Mouse (Mus musculus): ENCODE data around the gene Lypd5. TPM values are rescaled to one million over a fixed set of nuclear protein-coding genes. Genes with fewer than 3 reads are reported as not detected.
A peak's percentile ranks its signal among the peaks of the same experiment; 100 is the strongest.

The Lypd5 gene
- polyA plus RNA-seq, 1 experiment from 2014 or later = 201 TPM

- Histone ChIP-seq H3K4me2 (replicated peaks; ENCODE audit: low read depth) (no peak overlapping the region), H3K4me1 (replicated peaks; ENCODE audit: control insufficient read depth, insufficient read depth) (no peaks in the 10 kb centered on the region), H3K9me3 (ENCODE audit: control insufficient read depth, low read length) (no peaks in the 10 kb centered on the region), H3K36me3 (ENCODE audit: control insufficient read depth, insufficient read depth, low read length) (no peaks in the 10 kb centered on the region), H3K4me3 (ENCODE audit: low read depth, low read length) (no peak overlapping the region), H3K9ac (ENCODE audit: low read length) (no peak overlapping the region), H3K27me3 (ENCODE audit: control insufficient read depth, insufficient read depth, low read length) (no peaks in the 10 kb centered on the region), H3K27ac (replicated peaks) (no peak overlapping the region)
- WGBS = 28% methylated on average over 6 of the region's 7 CpGs
- ATAC-seq (ENCODE audit: low FRiP score, low TSS enrichment) (no peak), DNase-seq (ENCODE audit: low spot score) (peak; percentile 59)
- TF ChIP-seq CTCF (IDR thresholded peaks at IDR 0.05; ENCODE audit: low read depth) (peak; percentile 70), EP300 (optimal IDR thresholded peaks at IDR 0.05) (no peak)
These were observed 14.2 kb downstream of the Lypd5 start for GRCm38 (mm10) chr7:24363228-24363627.

GRCm38 (mm10) chr7:24364827-24365226 is 15.8 kb downstream of the Lypd5 start:
- H3K4me2 ChIP-seq (replicated peaks; ENCODE audit: low read depth) = no peak overlapping the region
- peak; percentile 66 for ATAC-seq (ENCODE audit: low FRiP score, low TSS enrichment)
- no peaks in the 10 kb centered on the region for H3K27me3 ChIP-seq (ENCODE audit: control insufficient read depth, insufficient read depth, low read length)
- H3K9ac ChIP-seq (ENCODE audit: low read length) = no peak overlapping the region
- 18% methylated on average over 10 of the region's 10 CpGs for WGBS
- no peaks in the 10 kb centered on the region for H3K36me3 ChIP-seq (ENCODE audit: control insufficient read depth, insufficient read depth, low read length)
- DNase-seq (ENCODE audit: low spot score) = peak; percentile 87
- H3K9me3 ChIP-seq (ENCODE audit: control insufficient read depth, low read length) = no peaks in the 10 kb centered on the region
- H3K4me3 ChIP-seq (ENCODE audit: low read depth, low read length) = no peak overlapping the region
- H3K4me1 ChIP-seq (replicated peaks; ENCODE audit: control insufficient read depth, insufficient read depth) = no peaks in the 10 kb centered on the region
- H3K27ac ChIP-seq (replicated peaks) = no peak overlapping the region
- TF ChIP-seq CTCF (IDR thresholded peaks at IDR 0.05; ENCODE audit: low read depth) (peak; percentile 93), EP300 (optimal IDR thresholded peaks at IDR 0.05) (no peak)

- H3K4me1 ChIP-seq (replicated peaks; ENCODE audit: control insufficient read depth, insufficient read depth) = no peaks in the 10 kb centered on the region
- H3K9me3 ChIP-seq (ENCODE audit: control insufficient read depth, low read length) = no peaks in the 10 kb centered on the region
- 0 out of 2 replicates have a peak overlapping the region, but pooled peaks have one; percentile 27 for H3K9ac ChIP-seq (ENCODE audit: low read length)
- WGBS = 63% methylated on average over 5 of the region's 5 CpGs
- TF ChIP-seq EP300 (optimal IDR thresholded peaks at IDR 0.05) = no peak
- no peak for TF ChIP-seq CTCF (IDR thresholded peaks at IDR 0.05; ENCODE audit: low read depth)
- no peaks in the 10 kb centered on the region for H3K36me3 ChIP-seq (ENCODE audit: control insufficient read depth, insufficient read depth, low read length)
- DNase-seq (ENCODE audit: low spot score) (no peak), ATAC-seq (ENCODE audit: low FRiP score, low TSS enrichment) (no peak)
- H3K4me3 ChIP-seq (ENCODE audit: low read depth, low read length) = no peak overlapping the region
- no peak overlapping the region for H3K4me2 ChIP-seq (replicated peaks; ENCODE audit: low read depth)
- H3K27ac ChIP-seq (replicated peaks) = no peak overlapping the region
- H3K27me3 ChIP-seq (ENCODE audit: control insufficient read depth, insufficient read depth, low read length) = no peaks in the 10 kb centered on the region
These were observed 16.4 kb downstream of the Lypd5 start for GRCm38 (mm10) chr7:24365258-24366014.

GRCm38 (mm10) chr7:24366716-24367632 is 18.0 kb downstream of the Lypd5 start:
- Histone ChIP-seq H3K4me1 (replicated peaks; ENCODE audit: control insufficient read depth, insufficient read depth) (no peaks in the 10 kb centered on the region), H3K27me3 (ENCODE audit: control insufficient read depth, insufficient read depth, low read length) (no peaks in the 10 kb centered on the region), H3K36me3 (ENCODE audit: control insufficient read depth, insufficient read depth, low read length) (no peaks in the 10 kb centered on the region), H3K4me3 (ENCODE audit: low read depth, low read length) (no peak overlapping the region), H3K27ac (replicated peaks) (no peak overlapping the region), H3K4me2 (replicated peaks; ENCODE audit: low read depth) (no peak overlapping the region), H3K9ac (ENCODE audit: low read length) (no peak overlapping the region), H3K9me3 (ENCODE audit: control insufficient read depth, low read length) (no peaks in the 10 kb centered on the region)
- DNase-seq (ENCODE audit: low spot score) (peak; percentile 40), ATAC-seq (ENCODE audit: low FRiP score, low TSS enrichment) (no peak)
- 60% methylated on average over 13 of the region's 15 CpGs for WGBS
- TF ChIP-seq EP300 (optimal IDR thresholded peaks at IDR 0.05) (no peak), CTCF (IDR thresholded peaks at IDR 0.05; ENCODE audit: low read depth) (no peak)

- TF ChIP-seq CTCF (IDR thresholded peaks at IDR 0.05; ENCODE audit: low read depth) (no peak), EP300 (optimal IDR thresholded peaks at IDR 0.05) (no peak)
- Histone ChIP-seq H3K27me3 (ENCODE audit: control insufficient read depth, insufficient read depth, low read length) (no peaks in the 10 kb centered on the region), H3K9ac (ENCODE audit: low read length) (no peak overlapping the region), H3K4me1 (replicated peaks; ENCODE audit: control insufficient read depth, insufficient read depth) (0 out of 2 replicates have a peak, but pooled peaks cover 2% of the 10 kb centered on the region), H3K9me3 (ENCODE audit: control insufficient read depth, low read length) (no peaks in the 10 kb centered on the region), H3K4me2 (replicated peaks; ENCODE audit: low read depth) (no peak overlapping the region), H3K36me3 (ENCODE audit: control insufficient read depth, insufficient read depth, low read length) (no peaks in the 10 kb centered on the region), H3K4me3 (ENCODE audit: low read depth, low read length) (no peak overlapping the region), H3K27ac (replicated peaks) (no peak overlapping the region)
- WGBS = 51% methylated on average over 4 of the region's 4 CpGs
- ATAC-seq (ENCODE audit: low FRiP score, low TSS enrichment) (no peak), DNase-seq (ENCODE audit: low spot score) (no peak)
These were observed 19.2 kb downstream of the Lypd5 start for GRCm38 (mm10) chr7:24368226-24368625.

Measured in stomach, postnatal 0 days (tissue).